Mouse (Mus musculus): ENCODE results near the gene Mipep. TPM values are rescaled to one million over a fixed set of nuclear protein-coding genes. Genes with fewer than 3 reads are reported as not detected.

Mipep gene
- polyA plus RNA-seq, 2 experiments = 7.5 to 12.6 TPM

DNA sequence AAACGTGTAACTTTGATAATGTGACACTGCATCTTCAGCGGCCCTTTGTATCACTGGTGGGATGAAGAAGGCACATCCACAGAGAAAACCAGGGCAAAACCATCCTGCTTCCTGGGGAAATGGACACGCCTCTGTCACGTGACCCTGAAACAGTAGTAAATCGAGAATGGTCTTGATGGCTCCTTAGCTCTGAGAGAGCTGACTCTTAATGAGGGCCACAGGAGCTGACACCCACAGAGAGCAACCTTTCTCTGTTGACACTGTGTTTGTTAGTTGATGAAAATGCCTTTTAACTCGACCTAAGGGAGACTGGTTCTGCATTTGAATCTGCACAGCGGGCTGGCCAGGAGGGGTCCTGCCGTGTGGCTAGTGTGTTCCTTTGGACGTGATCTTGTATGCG lies 22.6 kb upstream of the Mipep start:
- Histone ChIP-seq H3K4me1 (replicated peaks; ENCODE audit: control insufficient read depth in 2 of 2, insufficient read depth in 2 of 2, low read length in 1 of 2) (no peaks in the 10 kb centered on the region), H3K27me3 (ENCODE audit: control insufficient read depth, insufficient read depth, low read length) (no peaks in the 10 kb centered on the region), H3K4me2 (ENCODE audit: low read depth) (no peak overlapping the region), H3K27ac (no peak overlapping the region), H3K9ac (replicated peaks) (no peak overlapping the region), H3K4me3 (ENCODE audit: insufficient read depth in 1 of 2, low read depth in 2 of 2, low read length in 2 of 2) (no peak overlapping the region), H3K9me3 (ENCODE audit: control insufficient read depth, low read length) (no peaks in the 10 kb centered on the region), H3K36me3 (replicated peaks; ENCODE audit: control insufficient read depth, insufficient read depth, low read depth) (peaks cover 2% of the 10 kb centered on the region; the same call in 1 of the 2 replicates)
- WGBS (ENCODE audit: insufficient replicate concordance) = 73% methylated on average over 10 of the region's 10 CpGs
- DNase-seq (ENCODE audit: low read depth in 3 of 3, low spot score in 3 of 3) (no peak), ATAC-seq (ENCODE audit: insufficient read depth) (no peak)
- no peak for TF ChIP-seq EP300 (IDR thresholded peaks at IDR 0.05; ENCODE audit: low read depth)
- TF ChIP-seq CTCF (IDR thresholded peaks at IDR 0.05; ENCODE audit: low read depth) = no peak

DNA sequence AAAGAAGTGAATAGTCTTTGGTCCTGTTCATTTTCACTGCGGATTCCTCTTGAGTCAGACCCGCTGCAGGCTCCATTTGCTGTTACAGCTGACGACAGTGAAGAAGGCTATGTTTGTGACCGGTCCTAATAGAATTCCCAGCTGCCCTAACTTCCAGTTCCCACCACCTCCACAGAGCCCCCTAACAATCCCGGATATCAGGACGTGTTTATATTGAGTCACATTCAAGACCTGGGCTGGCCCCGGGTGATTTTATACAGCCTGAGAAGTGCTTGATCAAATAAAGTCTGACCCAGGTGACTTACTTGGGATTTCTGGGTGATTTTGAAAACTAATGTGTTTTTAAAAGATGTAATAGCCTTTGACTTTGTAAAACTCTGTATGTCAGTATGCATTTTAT lies 21.6 kb upstream of the Mipep start:
- Histone ChIP-seq H3K4me3 (ENCODE audit: insufficient read depth in 1 of 2, low read depth in 2 of 2, low read length in 2 of 2) (no peak overlapping the region), H3K4me2 (ENCODE audit: low read depth) (no peak overlapping the region), H3K9me3 (ENCODE audit: control insufficient read depth, low read length) (no peaks in the 10 kb centered on the region), H3K36me3 (replicated peaks; ENCODE audit: control insufficient read depth, insufficient read depth, low read depth) (peaks cover 2% of the 10 kb centered on the region; the same call in 1 of the 2 replicates), H3K4me1 (replicated peaks; ENCODE audit: control insufficient read depth in 2 of 2, insufficient read depth in 2 of 2, low read length in 1 of 2) (no peaks in the 10 kb centered on the region), H3K27ac (no peak overlapping the region), H3K27me3 (ENCODE audit: control insufficient read depth, insufficient read depth, low read length) (no peaks in the 10 kb centered on the region), H3K9ac (replicated peaks) (no peak overlapping the region)
- TF ChIP-seq CTCF (IDR thresholded peaks at IDR 0.05; ENCODE audit: low read depth) = no peak
- no peak for TF ChIP-seq EP300 (IDR thresholded peaks at IDR 0.05; ENCODE audit: low read depth)
- ATAC-seq (ENCODE audit: insufficient read depth) (no peak), DNase-seq (ENCODE audit: low read depth in 3 of 3, low spot score in 3 of 3) (no peak)
- WGBS (ENCODE audit: insufficient replicate concordance) = 81% methylated on average over 7 of the region's 7 CpGs

DNA sequence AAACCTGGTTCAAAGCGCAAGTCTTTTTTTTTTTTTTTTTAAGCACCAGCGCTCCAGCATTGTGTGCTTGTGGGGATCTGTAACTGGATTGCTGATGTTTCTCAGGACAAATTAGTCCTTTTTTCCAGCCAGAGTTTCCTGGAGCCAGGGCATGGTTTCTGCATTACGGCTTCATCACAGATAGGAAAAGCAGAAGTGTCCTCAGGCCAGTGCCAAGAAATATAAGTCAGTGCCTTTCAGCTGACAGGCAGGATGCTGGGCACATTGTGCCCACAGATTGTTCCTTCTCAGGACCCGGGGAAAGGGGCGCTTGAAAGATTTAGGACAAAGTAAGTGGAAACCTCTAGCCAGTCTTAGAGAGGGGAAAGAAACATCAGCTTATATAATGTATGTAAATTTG lies 20.6 kb upstream of the Mipep start:
- H3K4me2 ChIP-seq (ENCODE audit: low read depth) = no peak overlapping the region
- no peak for DNase-seq (ENCODE audit: low read depth in 3 of 3, low spot score in 3 of 3)
- peaks cover 2% of the 10 kb centered on the region; the same call in 1 of the 2 replicates for H3K36me3 ChIP-seq (replicated peaks; ENCODE audit: control insufficient read depth, insufficient read depth, low read depth)
- no peak for ATAC-seq (ENCODE audit: insufficient read depth)
- no peaks in the 10 kb centered on the region for H3K4me1 ChIP-seq (replicated peaks; ENCODE audit: control insufficient read depth in 2 of 2, insufficient read depth in 2 of 2, low read length in 1 of 2)
- no peaks in the 10 kb centered on the region for H3K27me3 ChIP-seq (ENCODE audit: control insufficient read depth, insufficient read depth, low read length)
- no peak overlapping the region for H3K9ac ChIP-seq (replicated peaks)
- H3K4me3 ChIP-seq (ENCODE audit: insufficient read depth in 1 of 2, low read depth in 2 of 2, low read length in 2 of 2) = no peak overlapping the region
- TF ChIP-seq EP300 (IDR thresholded peaks at IDR 0.05; ENCODE audit: low read depth) = no peak
- TF ChIP-seq CTCF (IDR thresholded peaks at IDR 0.05; ENCODE audit: low read depth) = no peak
- H3K27ac ChIP-seq = no peak overlapping the region
- WGBS (ENCODE audit: insufficient replicate concordance) = 73% methylated on average over 5 of the region's 5 CpGs
- H3K9me3 ChIP-seq (ENCODE audit: control insufficient read depth, low read length) = no peaks in the 10 kb centered on the region

DNA sequence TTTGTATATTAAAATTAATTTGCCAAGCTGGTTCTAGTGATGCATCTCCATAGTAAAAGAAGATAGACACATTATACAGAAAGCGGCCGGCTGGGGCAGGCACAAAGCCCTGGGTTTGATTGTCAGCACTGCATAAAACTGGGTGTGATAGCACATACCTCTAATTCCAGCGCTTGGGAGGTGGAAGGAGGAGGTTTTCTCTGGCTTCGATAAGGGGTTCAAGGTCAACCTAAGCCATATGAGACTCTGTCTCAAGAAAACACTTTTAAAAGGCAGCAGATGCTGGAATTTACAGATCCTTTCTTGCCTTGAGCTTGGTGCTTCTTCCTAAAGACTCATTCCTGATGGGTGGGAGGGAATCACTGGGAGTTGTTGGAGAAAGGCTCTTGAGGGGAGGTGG lies 19.8 kb upstream of the Mipep start:
- no peak overlapping the region for H3K4me3 ChIP-seq (ENCODE audit: insufficient read depth in 1 of 2, low read depth in 2 of 2, low read length in 2 of 2)
- 79% methylated on average over 4 of the region's 4 CpGs for WGBS (ENCODE audit: insufficient replicate concordance)
- no peaks in the 10 kb centered on the region for H3K27me3 ChIP-seq (ENCODE audit: control insufficient read depth, insufficient read depth, low read length)
- no peaks in the 10 kb centered on the region for H3K9me3 ChIP-seq (ENCODE audit: control insufficient read depth, low read length)
- ATAC-seq (ENCODE audit: insufficient read depth) (no peak), DNase-seq (ENCODE audit: low read depth in 3 of 3, low spot score in 3 of 3) (no peak)
- TF ChIP-seq CTCF (IDR thresholded peaks at IDR 0.05; ENCODE audit: low read depth) = no peak
- no peak for TF ChIP-seq EP300 (IDR thresholded peaks at IDR 0.05; ENCODE audit: low read depth)
- no peak overlapping the region for H3K4me2 ChIP-seq (ENCODE audit: low read depth)
- H3K9ac ChIP-seq (replicated peaks) = no peak overlapping the region
- no peak overlapping the region for H3K27ac ChIP-seq
- no peaks in the 10 kb centered on the region for H3K4me1 ChIP-seq (replicated peaks; ENCODE audit: control insufficient read depth in 2 of 2, insufficient read depth in 2 of 2, low read length in 1 of 2)
- H3K36me3 ChIP-seq (replicated peaks; ENCODE audit: control insufficient read depth, insufficient read depth, low read depth) = peaks cover 2% of the 10 kb centered on the region; the same call in 1 of the 2 replicates

DNA sequence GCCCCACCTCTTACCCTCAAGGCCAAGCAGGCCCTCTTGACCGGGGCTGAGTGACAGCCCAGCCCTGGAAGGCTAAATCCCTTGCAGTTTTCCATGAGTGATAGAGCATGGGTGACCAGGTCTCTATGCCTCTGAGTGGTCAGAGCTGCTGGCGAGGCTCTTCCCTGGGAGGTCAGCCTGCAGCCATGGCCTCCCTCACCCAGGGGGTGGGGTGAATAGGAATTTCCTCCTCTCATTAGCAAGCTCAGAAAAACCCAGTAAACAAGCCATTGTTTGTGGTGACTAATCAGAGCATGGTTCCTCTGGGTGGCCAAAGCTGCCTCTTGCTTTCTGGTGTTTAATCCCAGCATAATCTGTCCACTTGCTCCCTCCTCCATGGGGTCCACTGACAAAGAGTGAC lies 19.3 kb upstream of the Mipep start:
- TF ChIP-seq CTCF (IDR thresholded peaks at IDR 0.05; ENCODE audit: low read depth) (no peak), EP300 (IDR thresholded peaks at IDR 0.05; ENCODE audit: low read depth) (no peak)
- Histone ChIP-seq H3K4me3 (ENCODE audit: insufficient read depth in 1 of 2, low read depth in 2 of 2, low read length in 2 of 2) (no peak overlapping the region), H3K36me3 (replicated peaks; ENCODE audit: control insufficient read depth, insufficient read depth, low read depth) (0 out of 2 replicates have a peak, but pooled peaks cover 2% of the 10 kb centered on the region), H3K27me3 (ENCODE audit: control insufficient read depth, insufficient read depth, low read length) (no peaks in the 10 kb centered on the region), H3K4me2 (ENCODE audit: low read depth) (no peak overlapping the region), H3K9me3 (ENCODE audit: control insufficient read depth, low read length) (no peaks in the 10 kb centered on the region), H3K9ac (replicated peaks) (no peak overlapping the region), H3K27ac (no peak overlapping the region), H3K4me1 (replicated peaks; ENCODE audit: control insufficient read depth in 2 of 2, insufficient read depth in 2 of 2, low read length in 1 of 2) (no peaks in the 10 kb centered on the region)
- WGBS (ENCODE audit: insufficient replicate concordance) = 47% methylated on average over 2 of the region's 2 CpGs
- ATAC-seq (ENCODE audit: insufficient read depth) = no peak
- no peak for DNase-seq (ENCODE audit: low read depth in 3 of 3, low spot score in 3 of 3)
